Mouse (Mus musculus) MEL-GATA-1-ER (cell line): ENCODE results near the gene Eapp.
"Not testable (repeated sequence)": the region's sequence is repeated elsewhere in the genome, so short reads cannot be mapped to it uniquely, and the experiment has no call there.

ENCODE experiments used
- DNase-seq: peaks from one replicate; pipeline ENCODE4 v3.0.0-alpha.2; 2012; ENCODE audit warnings: low read depth; ENCODE audit errors: extremely low read depth

Eapp gene

DNA sequence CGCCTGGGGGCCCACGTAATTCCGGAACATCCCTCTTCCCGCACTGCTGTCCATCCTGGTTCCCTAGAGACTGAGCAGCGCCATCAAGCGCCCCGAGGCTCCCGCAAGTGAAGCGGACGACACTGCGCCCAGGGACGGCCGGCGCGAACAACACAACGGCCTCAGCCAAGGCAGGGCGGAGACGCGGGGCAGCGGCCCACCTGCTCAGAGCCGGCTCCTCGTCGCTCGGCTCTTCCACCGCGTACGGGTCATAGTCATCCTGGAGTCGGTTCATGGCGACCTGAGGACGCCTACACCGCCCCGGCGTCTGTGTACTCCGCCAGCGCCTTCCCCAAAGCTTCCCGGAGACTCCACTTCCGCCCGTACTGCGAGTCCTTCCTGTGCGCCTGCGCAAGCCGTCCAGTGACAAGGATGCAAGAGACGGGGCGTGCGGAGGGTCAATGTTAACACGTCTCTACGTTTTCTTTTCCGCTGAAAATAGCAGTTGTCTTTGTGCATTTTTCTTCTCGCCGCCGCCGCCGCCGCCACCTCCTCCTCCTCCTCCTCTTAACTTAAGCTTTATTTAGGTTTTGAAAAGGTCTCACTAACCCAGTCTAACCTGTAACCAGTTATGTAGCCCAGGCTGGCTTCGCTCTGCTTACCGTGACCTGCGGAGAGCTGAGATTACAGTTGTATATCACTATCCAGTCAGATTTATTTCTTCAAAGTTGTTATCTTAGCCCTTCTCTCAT lies at the start of gene Eapp:
TSS of gene Eapp (minus strand) at position 387 of the 731 bp plus-strand sequence.
- peak; percentile 93 for DNase-seq

DNA sequence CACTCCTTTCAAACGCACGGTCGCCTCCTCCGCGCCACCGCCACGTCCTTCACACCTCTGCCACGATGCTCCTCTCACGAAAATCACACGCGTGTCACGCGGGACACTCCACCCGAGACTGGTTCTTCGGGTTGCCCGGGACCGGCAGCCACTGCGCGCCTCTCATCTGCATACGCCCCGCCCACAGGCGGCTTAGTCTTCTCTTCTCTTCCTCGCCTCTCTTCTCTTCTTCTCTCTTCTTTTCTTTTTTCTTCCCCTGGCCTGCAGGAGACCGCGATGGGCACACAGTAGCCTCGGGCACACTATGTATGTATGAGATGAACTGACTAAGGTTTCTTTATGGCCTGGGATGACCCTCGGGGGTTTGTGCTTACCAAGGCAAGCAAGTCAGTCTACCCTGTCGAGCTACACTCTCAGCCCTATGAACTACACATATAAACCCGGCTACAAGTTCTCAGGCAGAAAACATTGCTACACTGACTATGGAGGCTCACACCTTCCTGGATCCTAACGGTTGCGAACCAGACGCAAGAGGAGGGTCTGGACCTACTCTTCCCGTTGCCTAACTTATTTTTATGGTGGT lies 43.1 kb upstream of the Eapp start:
- DNase-seq, result not testable (repeated sequence)

- DNase-seq, result not testable (repeated sequence)
Observed at GRCm38 (mm10) chr12:54737891-54738660, 42.4 kb upstream of the Eapp start.

DNA sequence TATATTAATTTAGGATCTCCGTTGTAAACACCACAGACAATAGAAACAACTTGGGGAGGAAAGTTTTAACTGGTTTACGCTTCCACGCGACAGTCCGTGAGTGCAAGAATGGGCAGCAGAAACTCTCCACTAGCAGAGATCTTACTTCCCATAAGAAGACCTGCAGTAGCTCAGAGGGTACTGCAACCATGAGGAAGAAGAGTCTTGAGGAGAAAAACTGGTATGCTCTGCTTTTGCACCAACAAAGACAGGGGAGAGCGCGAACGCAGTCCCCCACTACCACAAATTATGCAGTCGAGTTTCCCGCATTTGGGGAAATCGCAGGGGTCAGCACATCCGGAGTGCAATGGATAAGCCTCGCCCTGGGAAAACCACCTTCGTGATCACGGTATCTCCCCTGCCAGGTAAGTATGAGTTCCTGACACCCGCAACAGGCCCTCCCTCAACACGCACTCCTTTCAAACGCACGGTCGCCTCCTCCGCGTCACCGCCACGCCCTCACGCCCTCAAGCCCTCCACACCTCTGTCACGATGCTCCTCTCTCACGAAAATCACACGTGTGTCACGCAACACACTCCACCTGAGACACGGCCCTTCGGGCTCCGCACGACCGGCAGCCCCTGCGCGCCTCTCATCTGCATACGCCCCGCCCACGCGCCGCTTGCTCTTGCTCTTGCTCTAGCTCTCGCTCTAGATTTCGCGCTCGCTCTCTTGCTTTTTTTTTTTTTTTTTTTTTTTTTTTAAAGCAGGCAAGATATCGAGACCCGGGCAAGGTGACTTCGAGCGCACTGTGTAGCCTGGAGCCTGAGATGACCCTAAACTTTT lies 38.8 kb upstream of the Eapp start:
- not testable (repeated sequence) for DNase-seq

DNA sequence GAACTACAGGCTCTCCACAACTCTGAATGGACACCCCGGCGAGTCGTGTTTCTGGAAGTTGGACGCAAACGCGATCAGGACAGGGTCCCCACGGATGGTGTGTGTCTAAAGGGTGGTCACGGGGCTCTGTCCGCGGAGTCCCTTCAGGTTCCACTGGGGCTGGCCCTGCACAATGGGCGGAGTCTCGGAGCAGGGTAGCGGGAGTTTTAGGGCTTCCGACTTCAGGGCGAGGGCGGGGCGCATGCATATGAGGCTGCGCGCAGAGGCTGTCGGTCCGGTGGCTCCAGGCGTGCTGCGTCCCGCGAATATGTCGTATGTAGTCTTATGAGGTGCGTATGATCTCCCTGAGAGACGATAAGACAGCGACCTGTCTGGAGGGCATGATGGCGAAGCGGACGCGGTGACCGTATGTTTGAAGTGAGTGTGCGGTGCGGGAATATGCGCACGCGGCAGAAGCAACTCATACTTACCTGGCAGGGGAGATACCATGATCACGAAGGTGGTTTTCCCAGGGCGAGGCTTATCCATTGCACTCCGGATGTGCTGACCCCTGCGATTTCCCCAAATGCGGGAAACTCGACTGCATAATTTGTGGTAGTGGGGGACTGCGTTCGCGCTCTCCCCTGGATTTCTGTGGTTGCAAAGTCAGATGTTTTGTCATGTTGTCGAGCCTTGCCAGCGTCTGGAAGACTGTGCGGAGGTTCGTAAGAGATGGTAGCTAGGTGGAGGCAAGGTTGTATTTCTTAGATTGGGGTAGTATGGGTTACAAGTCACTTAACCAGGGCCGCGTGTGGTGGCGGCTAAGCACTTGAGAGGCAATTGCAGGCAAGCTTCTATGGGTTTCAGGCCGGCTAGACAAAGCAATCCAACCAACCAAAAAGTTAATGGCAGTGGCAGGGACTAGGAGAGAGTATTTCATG lies 33.7 kb upstream of the Eapp start:
- DNase-seq, result not testable (repeated sequence)

DNA sequence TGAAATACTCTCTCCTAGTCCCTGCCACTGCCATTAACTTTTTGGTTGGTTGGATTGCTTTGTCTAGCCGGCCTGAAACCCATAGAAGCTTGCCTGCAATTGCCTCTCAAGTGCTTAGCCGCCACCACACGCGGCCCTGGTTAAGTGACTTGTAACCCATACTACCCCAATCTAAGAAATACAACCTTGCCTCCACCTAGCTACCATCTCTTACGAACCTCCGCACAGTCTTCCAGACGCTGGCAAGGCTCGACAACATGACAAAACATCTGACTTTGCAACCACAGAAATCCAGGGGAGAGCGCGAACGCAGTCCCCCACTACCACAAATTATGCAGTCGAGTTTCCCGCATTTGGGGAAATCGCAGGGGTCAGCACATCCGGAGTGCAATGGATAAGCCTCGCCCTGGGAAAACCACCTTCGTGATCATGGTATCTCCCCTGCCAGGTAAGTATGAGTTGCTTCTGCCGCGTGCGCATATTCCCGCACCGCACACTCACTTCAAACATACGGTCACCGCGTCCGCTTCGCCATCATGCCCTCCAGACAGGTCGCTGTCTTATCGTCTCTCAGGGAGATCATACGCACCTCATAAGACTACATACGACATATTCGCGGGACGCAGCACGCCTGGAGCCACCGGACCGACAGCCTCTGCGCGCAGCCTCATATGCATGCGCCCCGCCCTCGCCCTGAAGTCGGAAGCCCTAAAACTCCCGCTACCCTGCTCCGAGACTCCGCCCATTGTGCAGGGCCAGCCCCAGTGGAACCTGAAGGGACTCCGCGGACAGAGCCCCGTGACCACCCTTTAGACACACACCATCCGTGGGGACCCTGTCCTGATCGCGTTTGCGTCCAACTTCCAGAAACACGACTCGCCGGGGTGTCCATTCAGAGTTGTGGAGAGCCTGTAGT lies 23.4 kb upstream of the Eapp start:
- not testable (repeated sequence) for DNase-seq

DNA sequence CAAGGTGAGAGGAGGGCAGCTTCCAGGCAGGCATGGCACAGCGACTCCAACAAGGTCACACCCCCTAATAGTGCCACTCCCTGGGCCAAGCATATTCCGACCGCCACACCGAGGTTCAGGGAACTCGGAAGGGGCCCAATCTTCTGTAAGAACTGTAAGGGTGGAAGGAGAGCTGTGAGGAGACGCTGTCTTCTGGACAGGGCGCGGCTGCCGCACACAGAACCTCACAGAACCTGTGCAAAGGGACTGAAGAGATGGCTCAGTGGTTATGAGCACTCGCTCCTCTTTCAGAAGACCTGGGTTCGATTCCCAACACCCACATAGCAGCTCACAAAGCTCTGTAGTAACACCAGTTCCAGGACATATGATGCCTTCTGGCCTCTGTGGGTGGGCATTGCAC lies 21.8 kb upstream of the Eapp start:
- DNase-seq, result not testable (repeated sequence)

DNA sequence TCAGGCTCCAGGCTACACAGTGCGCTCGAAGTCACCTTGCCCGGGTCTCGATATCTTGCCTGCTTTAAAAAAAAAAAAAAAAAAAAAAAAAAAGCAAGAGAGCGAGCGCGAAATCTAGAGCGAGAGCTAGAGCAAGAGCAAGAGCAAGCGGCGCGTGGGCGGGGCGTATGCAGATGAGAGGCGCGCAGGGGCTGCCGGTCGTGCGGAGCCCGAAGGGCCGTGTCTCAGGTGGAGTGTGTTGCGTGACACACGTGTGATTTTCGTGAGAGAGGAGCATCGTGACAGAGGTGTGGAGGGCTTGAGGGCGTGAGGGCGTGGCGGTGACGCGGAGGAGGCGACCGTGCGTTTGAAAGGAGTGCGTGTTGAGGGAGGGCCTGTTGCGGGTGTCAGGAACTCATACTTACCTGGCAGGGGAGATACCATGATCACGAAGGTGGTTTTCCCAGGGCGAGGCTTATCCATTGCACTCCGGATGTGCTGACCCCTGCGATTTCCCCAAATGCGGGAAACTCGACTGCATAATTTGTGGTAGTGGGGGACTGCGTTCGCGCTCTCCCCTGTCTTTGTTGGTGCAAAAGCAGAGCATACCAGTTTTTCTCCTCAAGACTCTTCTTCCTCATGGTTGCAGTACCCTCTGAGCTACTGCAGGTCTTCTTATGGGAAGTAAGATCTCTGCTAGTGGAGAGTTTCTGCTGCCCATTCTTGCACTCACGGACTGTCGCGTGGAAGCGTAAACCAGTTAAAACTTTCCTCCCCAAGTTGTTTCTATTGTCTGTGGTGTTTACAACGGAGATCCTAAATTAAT lies 18.3 kb upstream of the Eapp start:
- DNase-seq, result not testable (repeated sequence)

DNA sequence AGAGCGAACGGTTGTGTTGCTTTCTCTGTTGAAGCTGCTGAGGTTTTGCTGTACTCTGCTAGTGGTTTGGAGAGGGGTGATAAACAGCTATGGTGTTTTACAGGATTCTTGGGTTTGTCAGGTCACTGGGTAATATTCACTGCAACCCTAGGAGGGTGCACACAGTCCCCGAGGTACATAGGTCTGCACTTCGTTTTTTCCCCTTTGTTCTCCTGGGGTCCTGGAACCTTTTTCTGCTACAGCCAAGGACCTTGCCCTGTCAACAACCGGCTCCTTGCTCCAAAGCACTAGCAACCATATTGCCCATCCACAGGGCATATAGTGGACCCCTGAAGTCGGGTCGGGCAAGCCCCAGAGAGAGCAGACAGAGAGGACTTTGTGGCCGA lies 14.8 kb upstream of the Eapp start:
- not testable (repeated sequence) for DNase-seq

- not testable (repeated sequence) for DNase-seq
Observed at GRCm38 (mm10) chr12:54709691-54710493, 14.2 kb upstream of the Eapp start.

GRCm38 (mm10) chr12:54699394-54699793 lies 3.7 kb upstream of the Eapp start:
- no peak for DNase-seq

DNA sequence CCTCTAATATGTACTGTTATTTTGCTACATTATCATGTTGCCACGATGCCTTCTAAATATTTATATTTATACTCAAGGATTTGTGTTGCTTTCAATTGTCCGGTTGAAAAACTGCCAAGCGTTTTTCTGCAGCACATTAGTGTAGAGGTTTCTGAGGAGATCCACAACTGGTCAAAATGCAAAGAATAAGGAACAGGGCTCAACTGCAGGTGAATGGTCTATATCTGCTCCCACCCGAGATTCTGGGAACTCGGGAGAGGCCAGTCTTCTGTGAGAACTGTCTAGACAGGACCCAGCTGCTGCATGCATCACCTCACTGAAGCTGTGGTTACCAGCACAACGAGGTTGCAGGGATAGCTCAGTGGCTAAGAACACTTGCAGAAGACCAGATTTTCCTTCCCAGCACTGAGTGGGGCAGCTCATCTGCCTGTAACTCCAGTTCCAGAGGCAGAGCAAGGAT lies 2.1 kb upstream of the Eapp start:
- DNase-seq, result no peak

- DNase-seq, result peak; percentile 98
Observed at GRCm38 (mm10) chr12:54697003-54697597, 1.4 kb upstream of the Eapp start.

DNA sequence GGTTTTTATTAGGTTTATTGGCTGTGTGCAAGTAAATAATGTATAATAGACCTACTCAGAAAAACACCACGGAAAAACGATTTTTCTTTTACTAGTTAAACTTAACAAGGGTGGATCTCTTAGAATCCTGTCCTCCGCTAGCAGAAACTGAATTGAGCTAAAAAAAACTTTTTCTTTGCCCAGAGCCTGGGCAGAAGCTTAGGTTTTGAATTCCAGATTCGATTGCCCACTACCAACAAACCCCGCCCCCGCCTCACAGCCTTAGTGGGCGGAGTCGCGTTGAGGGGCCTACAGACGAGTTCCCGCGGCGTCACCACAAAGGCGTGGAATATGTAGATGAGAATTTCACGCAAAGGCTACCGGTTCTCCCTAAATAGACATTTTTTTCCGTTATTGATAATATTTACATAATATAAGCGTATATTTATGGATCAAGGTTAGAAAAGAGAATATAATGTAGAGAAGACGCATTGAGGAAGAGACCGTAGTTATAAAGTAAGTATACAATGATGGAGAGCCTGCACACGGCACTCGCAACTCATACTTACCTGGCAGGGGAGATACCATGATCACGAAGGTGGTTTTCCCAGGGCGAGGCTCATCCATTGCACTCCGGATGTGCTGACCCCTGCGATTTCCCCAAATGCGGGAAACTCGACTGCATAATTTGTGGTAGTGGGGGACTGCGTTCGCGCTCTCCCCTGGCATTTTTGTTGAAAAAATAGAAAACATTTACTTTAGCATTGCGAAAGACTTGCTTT lies 725 bp upstream of the Eapp start:
- DNase-seq, result peak; percentile 76

DNA sequence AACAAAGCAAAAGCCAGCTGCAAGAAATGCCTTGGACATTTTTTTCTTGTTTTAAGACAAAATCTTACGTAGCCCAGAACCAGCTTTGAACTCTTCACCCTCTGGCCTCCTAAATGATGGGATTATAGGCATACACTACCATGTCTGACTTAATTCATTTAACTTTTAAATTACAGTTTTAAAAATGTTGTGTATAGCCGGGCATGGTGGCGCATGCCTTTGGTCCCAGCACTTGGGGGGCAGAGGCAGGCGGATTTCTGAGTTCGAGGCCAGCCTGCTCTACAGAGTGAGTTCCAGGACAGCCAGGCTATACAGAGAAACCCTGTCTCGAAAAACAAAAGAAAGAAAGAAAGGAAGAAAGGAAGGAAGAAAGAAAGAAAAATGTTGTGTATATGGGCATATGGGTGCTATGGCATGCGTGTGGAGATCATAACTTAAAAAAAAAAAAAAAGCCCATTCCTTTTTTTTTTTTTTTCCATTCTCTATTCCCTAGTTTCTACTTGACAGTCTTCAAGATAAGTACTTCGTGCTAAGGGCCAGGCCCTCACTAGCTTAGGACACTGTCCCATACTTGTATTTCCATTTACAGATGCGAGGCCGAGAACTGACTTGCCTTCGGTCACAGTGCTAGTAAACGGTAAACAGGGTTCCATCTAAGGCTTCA lies 718 bp downstream of the Eapp start:
- no peak for DNase-seq

GRCm38 (mm10) chr12:54689082-54689481 lies 6.6 kb downstream of the Eapp start:
- no peak for DNase-seq
